Mouse (Mus musculus) testis, postnatal 14 days (tissue): ENCODE measurements at regions not wholly inside any gene's neighbourhood (a gene's known extent, or its start where the extent isn't known, plus 50 kb on each side); places are given as distances from the start of the nearest gene placed in this dataset.
A peak's percentile ranks its signal among the peaks of the same experiment; 100 is the strongest.
"Not testable (repeated sequence)": the region's sequence is repeated elsewhere in the genome, so short reads cannot be mapped to it uniquely, and the experiment has no call there.

ENCODE experiments used
- DNase-seq: peaks from one replicate; pipeline ENCODE4 v3.0.0; 2021; ENCODE audit warnings: low spot score

DNA sequence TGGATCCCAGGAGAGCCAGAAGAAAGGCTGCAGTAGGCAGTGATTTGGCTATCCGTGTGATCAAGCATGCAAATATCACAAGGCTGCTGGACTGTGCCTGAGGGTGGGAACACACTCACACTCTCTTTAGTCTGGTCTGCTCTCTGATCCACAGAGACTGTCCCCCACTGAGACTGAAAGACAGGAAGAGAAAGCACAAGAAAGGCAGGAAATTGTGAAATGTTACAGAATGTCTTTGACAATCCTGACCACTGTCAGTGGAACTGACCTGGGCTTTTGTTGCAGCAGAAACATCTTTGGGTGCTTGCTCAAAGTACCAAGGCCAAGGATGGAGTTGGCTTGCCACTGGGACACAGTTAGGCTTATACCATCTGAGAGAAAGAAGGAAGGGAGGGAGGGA is 52.3 kb upstream of the Gpd2 start:
- no peak for DNase-seq

- DNase-seq: not testable (repeated sequence)
Measured at GRCm38 (mm10) chr2:57183108-57183507, 54.3 kb upstream of the Gpd2 start.

DNA sequence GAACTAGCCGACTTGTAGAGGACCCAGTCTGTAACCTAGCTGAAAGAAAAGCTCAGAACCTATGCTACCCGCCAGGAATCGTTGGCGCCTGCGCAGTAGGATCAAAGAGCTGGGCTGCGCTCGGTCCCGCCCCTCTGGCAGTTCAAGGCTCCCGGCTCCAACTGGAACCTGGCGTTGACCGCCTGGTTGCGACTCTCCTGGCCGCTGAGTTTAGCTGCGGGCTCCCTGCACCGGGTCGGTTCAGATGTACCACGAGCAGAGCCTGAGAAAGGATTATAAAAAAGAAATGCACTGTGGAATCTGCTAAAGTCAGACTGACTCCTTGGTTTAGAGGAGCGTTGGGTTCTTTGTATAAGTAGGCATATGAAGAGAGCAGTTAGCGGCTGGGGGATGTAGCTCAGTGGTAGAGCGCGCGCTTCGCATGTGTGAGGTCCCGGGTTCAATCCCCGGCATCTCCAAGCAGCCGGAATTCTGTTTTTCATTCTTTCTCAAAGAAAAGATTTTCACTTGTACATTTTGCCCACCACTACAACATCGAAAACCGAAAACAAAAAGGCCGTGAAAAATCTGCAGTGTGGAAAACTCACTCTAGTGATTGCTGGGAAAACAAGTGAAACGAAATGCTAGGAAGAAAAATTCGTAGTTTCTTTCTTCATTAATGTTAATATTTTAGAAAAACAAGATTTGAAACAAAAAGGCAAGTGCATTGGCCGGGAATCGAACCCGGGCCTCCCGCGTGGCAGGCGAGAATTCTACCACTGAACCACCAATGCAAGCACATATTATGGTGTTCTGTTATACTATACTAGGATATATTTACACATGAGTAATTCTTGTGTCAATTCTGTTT is 55.5 kb upstream of the Gpd2 start:
- peak; percentile 90 for DNase-seq

DNA sequence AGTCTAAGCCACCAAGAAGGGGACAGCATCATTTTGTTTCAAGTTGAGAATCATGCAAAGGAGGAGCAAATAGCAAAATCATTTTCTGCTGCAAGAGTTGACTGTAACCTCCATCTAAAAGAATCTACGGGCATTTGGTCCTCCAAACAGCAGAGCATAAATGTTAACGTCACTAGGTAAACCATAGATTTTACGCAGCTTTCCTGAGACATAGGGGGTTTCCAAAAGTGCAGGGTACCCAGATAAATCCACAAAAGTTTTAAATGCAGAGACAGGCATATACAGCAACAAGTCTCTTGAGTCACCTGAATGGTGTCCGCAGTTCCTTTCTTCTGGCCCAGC is 56.1 kb upstream of the Gpd2 start:
- no peak for DNase-seq

DNA sequence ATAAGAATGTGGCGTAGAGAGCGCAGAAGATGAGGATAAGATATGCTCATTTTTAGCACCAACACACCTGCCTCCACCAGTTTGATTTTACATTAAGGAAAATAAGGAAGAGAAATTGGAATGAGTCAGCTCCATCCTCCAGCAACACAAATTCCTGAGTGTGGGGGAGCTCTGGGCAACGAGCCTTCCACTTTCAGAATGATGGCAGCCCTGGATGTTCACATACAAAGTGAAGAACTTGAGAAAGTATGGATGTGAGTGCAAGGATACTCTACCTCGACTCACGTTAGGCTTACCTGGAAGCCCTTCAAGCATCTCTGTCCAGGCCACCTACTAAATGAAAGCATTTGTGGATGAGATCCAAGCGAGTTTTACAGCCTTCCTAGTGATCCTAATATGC is 54.3 kb upstream of the Nr4a2 start:
- no peak for DNase-seq

GRCm38 (mm10) chr2:57176547-57176946 is 52.7 kb upstream of the Nr4a2 start:
- no peak for DNase-seq

- no peak for DNase-seq
Measured at GRCm38 (mm10) chr2:57175219-57175618, 51.4 kb upstream of the Nr4a2 start.
